ENCODE assay signal across 8 mouse cellular contexts in the genomic region with DNA sequence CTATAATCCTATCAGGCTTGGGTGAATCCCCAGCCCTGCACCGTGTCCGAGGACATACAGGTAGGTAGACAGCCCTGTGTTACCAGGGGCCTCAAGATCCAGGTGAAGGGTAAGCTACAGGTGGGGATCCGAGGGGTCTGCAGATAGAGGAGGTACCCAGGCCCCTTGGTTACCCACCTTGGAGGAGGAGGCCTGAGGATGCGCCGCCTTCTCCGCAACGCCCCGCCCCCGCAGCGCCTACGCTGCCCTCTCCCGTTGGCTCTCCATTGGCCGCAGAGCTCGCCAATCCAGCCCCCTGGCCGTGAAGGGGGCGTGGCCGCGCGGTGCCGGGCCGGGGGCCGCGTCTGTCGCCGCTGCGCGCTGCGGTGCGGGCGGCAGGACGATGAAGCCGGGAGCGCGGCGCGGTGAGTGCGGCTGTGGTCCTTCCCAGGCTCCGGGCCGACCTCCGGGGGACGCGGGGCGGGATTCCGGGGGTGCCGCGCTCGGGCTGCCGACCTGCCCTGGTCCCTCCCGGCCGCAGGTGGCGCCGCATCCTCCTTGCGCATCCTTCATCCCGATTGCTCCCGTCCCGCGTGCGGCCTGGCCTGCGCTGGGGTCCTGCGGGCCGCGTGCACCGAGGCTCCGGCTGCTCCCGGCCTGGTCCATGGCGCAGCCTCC. TPM values are rescaled to one million over a fixed set of nuclear protein-coding genes. Genes with fewer than 3 reads are reported as not detected.
DNase-seq lines count a peak whose midpoint lies in the region; ATAC-seq and TF ChIP-seq lines count a peak whose summit lies in the region.

A gene (plus strand): TSS at position 51 of the 657 bp plus-strand sequence.

- WGBS in intestine, embryonic 14.5 days, result under 1% methylated on average over 66 of the region's 66 CpGs

- H3K4me2 ChIP-seq in intestine, embryonic 14.5 days (ENCODE audit: low read length), result peak within 1 kb of the TSS; percentile 70

- H3K9me3 ChIP-seq in intestine, embryonic 14.5 days (ENCODE audit: control insufficient read depth, low read length), result no peaks in the 10 kb centered on the region

- peak within 1 kb of the TSS; percentile 72 for H3K4me3 ChIP-seq in gastrocnemius, adult 2 months
- H3K4me3 ChIP-seq in intestine, embryonic 14.5 days (ENCODE audit: low read depth, low read length), result peak within 1 kb of the TSS; percentile 55

- no peaks in the 10 kb centered on the region for H3K4me1 ChIP-seq in intestine, embryonic 14.5 days (replicated peaks; ENCODE audit: control insufficient read depth, insufficient read depth, low read length)

- peak; percentile 95 for DNase-seq in ZHBTc4 (ENCODE audit: low read depth, low spot score)
- DNase-seq in cerebellum, postnatal 4 days (ENCODE audit: low spot score in 2 of 2), result peak; percentile 82 to 93
- DNase-seq in gastrocnemius, adult 2 months, result peak; percentile 74
- peak; percentile 85 for DNase-seq in intestine, embryonic 14.5 days (ENCODE audit: low spot score)
- DNase-seq in left cerebral cortex, adult 8-10 months (ENCODE audit: low spot score in 2 of 2), result peak; percentile 83 to 91
- DNase-seq in lung, postnatal 36 days, result peak; percentile 43
- peak; percentile 94 for DNase-seq in right cerebral cortex, postnatal 25 days
- DNase-seq in thymus, adult 18-20 months, result no peak

- H3K27me3 ChIP-seq in intestine, embryonic 14.5 days (replicated peaks; ENCODE audit: control insufficient read depth, insufficient read depth, low read length), result no peaks in the 10 kb centered on the region

- intact Hi-C loops in gastrocnemius, adult 2 months (cut with DNase I), result no loop called here

- peak; percentile 7; the same call in 1 of the 2 replicates for TF ChIP-seq CTCF in gastrocnemius, adult 2 months (IDR thresholded peaks at IDR 0.05)

- H3K27ac ChIP-seq in gastrocnemius, adult 2 months, result 0 out of 2 replicates have a peak within 1 kb of the TSS, but pooled peaks have one; percentile 5
- H3K27ac ChIP-seq in intestine, embryonic 14.5 days (ENCODE audit: low read depth), result no peak within 1 kb of the TSS

- H3K9ac ChIP-seq in intestine, embryonic 14.5 days (ENCODE audit: low read length), result peak within 1 kb of the TSS; percentile 50

- no peaks in the 10 kb centered on the region for H3K36me3 ChIP-seq in intestine, embryonic 14.5 days (ENCODE audit: control insufficient read depth, insufficient read depth, low read length)

- peak; percentile 97 for ATAC-seq in intestine, embryonic 14.5 days (replicated peaks; ENCODE audit: low FRiP score, low TSS enrichment, low read depth)

RNA-seq across cellular contexts. Expression of the gene that starts here (rescaled TPM):
- total RNA-seq in gastrocnemius, adult 2 months (2021), result under 1 TPM; 0.64 to 0.92 TPM
- polyA plus RNA-seq in intestine, embryonic 14.5 days (2014; fragmentation: Nextera tagmentation; extraction: Ambion mirVana), result 1.5 TPM in 2 replicates
- total RNA-seq in left cerebral cortex, adult 8-10 months (2022), result 10 to 100 TPM; 88.1 to 97.5 (median 90.3) TPM

Comparison
In these comparisons a context has a peak if more than half of its experiments do, and no peak if none do; other contexts are left out.
1. RNA of the gene that starts here (total RNA-seq): 88.1 to 97.5 TPM in left cerebral cortex, adult 8-10 months; 0.64 to 0.92 TPM in gastrocnemius, adult 2 months; every median in the first group is over 10 times any median in the second.
2. Peak in DNase-seq, H3K4me3 ChIP-seq and H3K27ac ChIP-seq in gastrocnemius, adult 2 months; RNA of the gene not detected or under 1 TPM.
3. DNase-seq: peak in ZHBTc4 (single experiment), cerebellum, postnatal 4 days (2 of 2), intestine, embryonic 14.5 days (single experiment), left cerebral cortex, adult 8-10 months (2 of 2), lung, postnatal 36 days (single experiment) and right cerebral cortex, postnatal 25 days (single experiment); none in thymus, adult 18-20 months (0 of 2).